Mouse (Mus musculus): Measurements from ENCODE around the gene Stkld1.
A peak's percentile ranks its signal among the peaks of the same experiment; 100 is the strongest.

GRCm38 (mm10) chr2:26960756-26961155 lies 26.9 kb downstream of the Stkld1 start:
- TF ChIP-seq POLR2A (IDR thresholded peaks at IDR 0.05; ENCODE audit: borderline replicate concordance, insufficient read depth, low read length) (no peak), CTCF (IDR thresholded peaks at IDR 0.05; ENCODE audit: borderline replicate concordance, insufficient read depth, low read depth, low read length) (peak; percentile 38; the same call in 1 of the 2 replicates)

Measured in cerebellum, adult 2 months (tissue).